Mouse (Mus musculus) small intestine, adult 2 months (tissue): ENCODE results near the gene Tfpi2.

Experiments
- CTCF ChIP-seq: fragments of 200-500 bp; IDR thresholded peaks from 2 replicates; pipeline ENCODE4 v1.5.1; 2012; ENCODE audit warnings: low read depth, mild to moderate bottlenecking, control low read depth, inconsistent platforms, low read length, moderate library complexity, mixed read lengths; ENCODE audit not compliant: insufficient replicate concordance, insufficient read length; ENCODE audit errors: extremely low read depth
- POLR2A ChIP-seq: fragments of 200-500 bp; IDR thresholded peaks from 2 replicates; pipeline ENCODE4 v1.6.1; 2012; ENCODE audit warnings: low read depth, mild to moderate bottlenecking, control low read depth, inconsistent platforms, low read length, moderate library complexity

DNA sequence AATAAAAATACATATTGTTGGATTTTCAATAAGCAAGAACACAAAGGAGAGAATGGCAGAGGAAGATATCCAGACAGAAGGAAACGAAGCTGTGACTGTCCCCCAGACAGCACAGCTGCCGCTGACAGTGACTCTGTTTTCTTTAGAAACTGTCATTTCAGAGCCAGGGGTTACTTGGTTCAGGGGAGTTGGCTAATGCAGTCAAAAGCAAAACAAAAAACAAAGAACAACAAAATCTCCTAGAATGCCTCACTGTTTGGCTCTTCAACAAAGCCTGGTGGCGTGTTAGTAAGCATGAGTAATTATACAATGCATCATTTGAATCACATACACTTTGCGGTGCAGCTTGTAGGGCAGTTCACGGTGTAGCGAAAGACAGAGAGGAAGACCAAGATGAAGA, 10.6 kb upstream of the Tfpi2 start:
- TF ChIP-seq POLR2A (no peak), CTCF (no peak)
